Mouse (Mus musculus) liver, postnatal 0 days (tissue): ENCODE data around the gene Chek2. TPM values are rescaled to one million over a fixed set of nuclear protein-coding genes. Genes with fewer than 3 reads are reported as not detected.
A peak's percentile ranks its signal among the peaks of the same experiment; 100 is the strongest.
"Not testable (repeated sequence)": the region's sequence is repeated elsewhere in the genome, so short reads cannot be mapped to it uniquely, and the experiment has no call there.

ENCODE experiments used
- ATAC-seq: fragments of 200-750 bp; cut with Nextera tagmentation; 2 replicates; pipeline ENCODE4 v1.8.0; 2017; ENCODE audit warnings: mild to moderate bottlenecking, moderate library complexity
- DNase-seq: peaks from one replicate; pipeline ENCODE4 v3.0.0-alpha.2; 2016
- H3K27ac ChIP-seq: fragments of 300-500 bp; sonication (generic); 2 replicates; pipeline ENCODE4 v1.5.1; 2014; ENCODE audit warnings: antibody characterized with exemption, moderate library complexity, mild to moderate bottlenecking, low read depth
- H3K27me3 ChIP-seq: fragments of 300-500 bp; sonication (generic); 2 replicates; pipeline ENCODE4 v1.6.1; 2014; ENCODE audit warnings: low read length, control low read depth, mixed read lengths; ENCODE audit not compliant: insufficient read depth
- H3K36me3 ChIP-seq: fragments of 300-500 bp; sonication (generic); replicated peaks from 2 replicates; pipeline ENCODE4 v1.6.1; 2014; ENCODE audit warnings: mild to moderate bottlenecking, control low read depth, low read length, moderate library complexity, mixed read lengths; ENCODE audit not compliant: insufficient read depth
- H3K4me1 ChIP-seq: fragments of 300-500 bp; sonication (generic); 2 replicates; pipeline ENCODE4 v1.6.1; 2014; ENCODE audit warnings: antibody characterized with exemption, mild to moderate bottlenecking, control low read depth; ENCODE audit not compliant: insufficient read depth
- H3K4me2 ChIP-seq: fragments of 300-500 bp; sonication (generic); 2 replicates; pipeline ENCODE4 v1.6.1; 2014; ENCODE audit warnings: low read depth, mild to moderate bottlenecking, low read length, moderate library complexity, mixed read lengths
- H3K4me3 ChIP-seq: fragments of 300-500 bp; sonication (generic); 2 replicates; pipeline ENCODE4 v1.5.1; 2014; ENCODE audit warnings: low read depth, low read length
- H3K9ac ChIP-seq: fragments of 300-500 bp; sonication (generic); replicated peaks from 2 replicates; pipeline ENCODE4 v1.6.1; 2014; ENCODE audit warnings: mild to moderate bottlenecking, moderate library complexity
- H3K9me3 ChIP-seq: fragments of 300-500 bp; sonication (generic); 2 replicates; pipeline ENCODE4 v1.6.1; 2016; ENCODE audit warnings: mild to moderate bottlenecking, control low read depth, low read length, mixed read lengths
- CTCF ChIP-seq: sonication (generic); IDR thresholded peaks from 2 replicates; pipeline ENCODE4 v1.5.1; 2016; ENCODE audit warnings: antibody characterized with exemption, low read depth
- EP300 ChIP-seq: IDR thresholded peaks from 2 replicates; pipeline ENCODE4 v1.6.1; 2016; ENCODE audit warnings: antibody characterized with exemption, low read depth, mild to moderate bottlenecking
- WGBS: fragments of 180-500 bp; shearing (Covaris S2); extraction: QIAGEN DNeasy Blood & Tissue Kit; methylation state at CpG from one replicate; pipeline ENCODE4 v1.1.7; 2014; ENCODE audit not compliant: insufficient replicate concordance; 5-methylcytosine and 5-hydroxymethylcytosine counted together
- polyA plus RNA-seq: library from polyadenylated mRNA; unstranded; fragments of >200 nt; fragmentation: Nextera tagmentation; extraction: Ambion mirVana; gene quantifications from 2 replicates; pipeline ENCODE4 v1.2.1, GENCODE M21; 2015

The Chek2 gene
- polyA plus RNA-seq, 1 experiment from 2014 or later, result 13.2 TPM

DNA sequence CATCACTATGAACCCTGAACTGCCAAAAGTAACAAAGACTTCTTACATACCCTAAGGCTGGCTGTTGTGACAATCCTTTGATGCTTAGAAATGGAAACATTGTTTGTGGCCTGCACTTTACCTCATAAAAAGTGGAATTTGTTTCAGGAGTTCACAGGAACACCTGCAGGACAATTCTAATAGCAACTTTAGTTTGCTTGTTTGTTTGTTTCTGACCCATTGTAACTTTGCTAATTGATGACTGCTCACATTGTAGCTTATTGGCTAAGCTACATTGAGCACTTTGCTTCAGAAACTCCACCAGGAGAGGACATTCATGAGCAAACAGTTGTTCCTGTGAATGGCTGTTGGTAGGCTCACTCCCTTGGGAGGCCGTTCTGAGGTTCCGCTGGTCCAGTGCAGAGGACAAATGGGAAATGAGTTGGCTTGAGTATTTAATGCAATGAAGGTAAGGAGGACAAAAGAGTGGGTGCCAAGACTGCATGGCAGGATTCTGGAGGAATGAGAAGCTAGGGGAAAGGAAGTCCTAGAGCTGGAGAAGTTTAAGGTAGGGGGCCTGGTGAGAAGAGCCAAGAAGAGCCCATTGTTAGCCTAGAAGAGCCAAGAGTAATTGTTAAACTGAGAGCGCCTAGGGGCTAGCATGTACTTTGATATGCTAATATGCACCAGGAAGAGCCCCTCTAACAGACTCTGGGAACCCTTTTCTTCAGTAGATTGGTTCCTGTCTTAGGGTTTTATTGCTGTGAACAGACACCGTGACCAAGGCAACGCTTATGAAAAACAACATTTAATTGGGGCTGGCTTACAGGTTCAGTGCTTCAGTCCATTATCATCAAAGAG lies 38.1 kb downstream of the Chek2 start:
- H3K9ac ChIP-seq, result no peak overlapping the region
- no peaks in the 10 kb centered on the region for H3K27me3 ChIP-seq
- H3K36me3 ChIP-seq, result 0 out of 2 replicates have a peak, but pooled peaks cover 3% of the 10 kb centered on the region
- H3K4me2 ChIP-seq, result no peak overlapping the region
- DNase-seq (no peak), ATAC-seq (no peak)
- H3K9me3 ChIP-seq, result no peaks in the 10 kb centered on the region
- H3K27ac ChIP-seq, result no peak overlapping the region
- H3K4me1 ChIP-seq, result no peaks in the 10 kb centered on the region
- TF ChIP-seq EP300 (no peak), CTCF (no peak)
- 87% methylated on average over 5 of the region's 5 CpGs for WGBS
- H3K4me3 ChIP-seq, result no peak overlapping the region

DNA sequence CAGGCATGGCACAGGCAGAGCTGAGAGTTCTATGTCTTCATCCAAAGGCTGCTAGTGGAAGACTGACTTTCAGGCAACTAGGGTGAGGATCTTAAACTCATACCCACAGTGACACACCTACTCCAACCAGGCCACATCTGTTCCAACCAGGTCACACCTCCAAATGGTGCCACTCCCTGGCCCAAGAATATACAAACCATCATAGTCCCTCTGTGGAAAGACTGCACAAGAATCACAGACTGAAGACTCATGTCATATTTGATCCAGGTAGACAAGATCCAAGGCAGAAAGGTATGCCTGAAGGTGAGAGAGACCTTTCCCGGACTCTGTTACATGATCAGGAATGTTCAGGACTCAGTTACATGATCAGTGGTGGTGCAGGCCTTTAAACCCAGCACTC lies 38.7 kb downstream of the Chek2 start:
- not testable (repeated sequence) for H3K9ac ChIP-seq, H3K4me1 ChIP-seq, H3K4me2 ChIP-seq, H3K27ac ChIP-seq, ATAC-seq, H3K4me3 ChIP-seq, H3K27me3 ChIP-seq, H3K36me3 ChIP-seq, H3K9me3 ChIP-seq, DNase-seq
- 93% methylated on average over 1 of the region's 1 CpGs for WGBS

DNA sequence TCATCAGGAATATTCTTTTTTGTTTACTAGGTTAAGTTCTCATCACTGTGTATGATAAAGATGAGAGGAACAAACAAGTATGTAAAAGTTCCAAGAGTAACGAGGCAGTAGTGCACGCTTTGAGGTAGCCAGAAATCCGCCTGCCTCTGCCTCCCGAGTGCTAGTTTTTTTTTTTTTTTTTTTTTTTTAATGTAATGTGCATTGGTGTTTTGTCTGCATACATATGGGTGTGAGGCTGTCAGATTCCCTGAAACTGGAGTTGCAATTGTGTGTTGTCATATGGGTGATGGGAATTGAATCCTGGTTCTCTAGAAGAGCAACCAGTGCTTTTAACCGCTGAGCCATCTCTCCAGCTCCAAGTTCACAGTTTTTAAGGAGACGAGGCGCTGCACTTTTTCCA lies 39.3 kb downstream of the Chek2 start:
- no peak for DNase-seq
- peak overlapping the region; percentile 82 for H3K4me2 ChIP-seq
- peak overlapping the region; percentile 79 for H3K9ac ChIP-seq
- no peak for ATAC-seq
- H3K4me1 ChIP-seq, result no peaks in the 10 kb centered on the region
- peak overlapping the region; percentile 79 for H3K4me3 ChIP-seq
- no peak for TF ChIP-seq EP300
- no peak for TF ChIP-seq CTCF
- H3K36me3 ChIP-seq, result 0 out of 2 replicates have a peak, but pooled peaks cover under 1% of the 10 kb centered on the region
- 65% methylated on average over 7 of the region's 7 CpGs for whole genome bisulfite sequencing
- no peaks in the 10 kb centered on the region for H3K9me3 ChIP-seq
- H3K27ac ChIP-seq, result no peak overlapping the region
- H3K27me3 ChIP-seq, result no peaks in the 10 kb centered on the region

DNA sequence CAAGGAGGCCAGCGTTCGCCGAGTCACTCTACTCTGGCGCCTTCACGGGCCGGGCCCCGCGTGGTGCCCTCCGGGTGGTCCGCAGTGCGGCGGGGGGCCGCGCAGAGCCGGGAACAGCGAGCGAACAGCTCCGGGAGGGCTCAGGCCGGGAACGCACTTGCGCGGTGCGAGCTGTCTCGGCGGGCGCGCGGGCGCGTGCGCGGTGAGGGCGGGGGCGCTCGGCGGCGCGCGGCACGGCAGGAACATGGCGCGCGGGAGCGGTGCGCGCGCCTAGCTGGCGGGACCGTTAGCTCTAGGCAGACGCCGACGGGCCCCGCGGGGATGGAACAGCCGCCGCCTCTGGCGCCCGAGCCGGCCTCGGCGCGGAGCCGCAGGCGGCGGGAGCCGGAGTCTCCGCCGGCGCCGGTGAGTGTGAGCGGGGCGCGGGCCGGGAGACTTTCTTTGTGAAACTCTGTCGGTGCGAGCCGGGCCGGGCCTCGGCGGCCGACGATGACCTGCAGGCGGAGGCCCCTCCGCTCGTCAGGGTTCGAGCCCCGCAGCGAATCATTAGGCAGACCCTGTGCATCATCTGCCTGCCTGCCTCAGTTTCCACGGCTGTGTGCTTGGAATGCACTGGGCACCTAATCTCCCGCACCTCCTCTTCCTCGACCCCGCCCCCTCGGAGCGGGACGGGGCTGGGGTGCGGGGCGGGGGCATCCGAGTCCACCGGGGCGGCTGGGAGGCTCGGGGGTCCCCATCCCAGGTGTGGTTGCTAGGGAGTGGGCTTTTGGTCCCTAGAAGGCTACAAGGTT lies 40.0 kb downstream of the Chek2 start, which contains the start of gene Ttc28:
Gene Ttc28, plus strand, starts transcription at position 220 of the 791 bp plus-strand sequence.
- no peak for TF ChIP-seq EP300
- no peak for TF ChIP-seq CTCF
- Histone ChIP-seq H3K9me3 (no peaks in the 10 kb centered on the region), H3K27ac (no peak within 1 kb of the TSS), H3K9ac (peak within 1 kb of the TSS; percentile 79), H3K4me1 (no peaks in the 10 kb centered on the region), H3K4me2 (peak within 1 kb of the TSS; percentile 82), H3K4me3 (peak within 1 kb of the TSS; percentile 79), H3K36me3 (no peaks in the 10 kb centered on the region), H3K27me3 (no peaks in the 10 kb centered on the region)
- ATAC-seq (peak; percentile 97), DNase-seq (peak; percentile 89)
- 1% methylated on average over 70 of the region's 101 CpGs for WGBS

DNA sequence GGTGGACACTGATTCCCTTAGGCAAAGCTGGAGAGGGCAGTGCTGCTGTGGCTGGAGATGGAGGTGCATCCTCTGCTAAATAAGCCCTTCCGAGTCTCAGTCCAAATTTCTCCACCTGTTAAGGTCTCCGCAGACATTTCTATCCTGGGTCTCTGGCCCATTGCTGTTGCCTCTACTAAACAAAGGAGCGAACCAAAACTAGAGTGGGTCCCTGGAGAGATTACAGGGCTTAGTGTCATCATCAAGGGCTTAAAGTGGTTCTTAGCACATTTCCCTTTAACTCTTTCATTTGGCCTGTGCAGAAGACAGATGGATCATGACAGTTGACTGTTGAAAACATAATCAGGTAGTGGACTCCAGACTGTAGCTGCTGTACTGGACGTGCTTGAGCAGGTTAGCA lies 48.8 kb downstream of the Chek2 start:
- ATAC-seq (no peak), DNase-seq (no peak)
- H3K9ac ChIP-seq, result no peak overlapping the region
- H3K27ac ChIP-seq, result no peak overlapping the region
- WGBS, result 83% methylated on average over 4 of the region's 4 CpGs
- H3K4me1 ChIP-seq, result no peaks in the 10 kb centered on the region
- H3K4me3 ChIP-seq, result no peak overlapping the region
- no peaks in the 10 kb centered on the region for H3K27me3 ChIP-seq
- TF ChIP-seq CTCF (no peak), EP300 (no peak)
- H3K36me3 ChIP-seq, result no peaks in the 10 kb centered on the region
- no peaks in the 10 kb centered on the region for H3K9me3 ChIP-seq
- no peak overlapping the region for H3K4me2 ChIP-seq

DNA sequence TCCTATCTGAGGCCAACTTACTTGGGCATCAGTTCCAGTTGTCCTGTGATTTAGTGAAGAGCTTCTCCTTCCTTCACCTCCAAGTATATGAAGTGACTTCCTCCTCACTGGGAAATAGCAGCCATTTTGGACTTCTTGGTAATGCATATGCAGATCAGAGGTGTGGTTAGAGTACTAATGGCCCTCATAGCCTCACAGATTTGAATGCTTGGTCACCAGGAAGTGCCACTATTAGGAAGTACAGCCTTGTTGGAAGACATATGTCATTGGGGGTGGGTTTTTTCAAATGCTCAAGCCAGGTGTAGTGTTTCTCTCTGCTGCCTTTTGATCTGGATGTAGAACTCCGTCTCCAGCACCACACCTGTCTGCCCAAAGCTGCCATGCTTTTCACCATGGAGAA lies 50.2 kb downstream of the Chek2 start:
- Histone ChIP-seq H3K4me3 (no peak overlapping the region), H3K9me3 (no peaks in the 10 kb centered on the region), H3K27me3 (no peaks in the 10 kb centered on the region), H3K36me3 (no peaks in the 10 kb centered on the region), H3K4me1 (no peaks in the 10 kb centered on the region), H3K9ac (no peak overlapping the region), H3K27ac (no peak overlapping the region), H3K4me2 (no peak overlapping the region)
- 82% methylated on average over 1 of the region's 1 CpGs for whole genome bisulfite sequencing
- DNase-seq (no peak), ATAC-seq (no peak)
- TF ChIP-seq CTCF, result no peak
- TF ChIP-seq EP300, result no peak
